Mouse (Mus musculus) thymus, adult 2 months (tissue): ENCODE data around the gene Rasgrp3.

Source experiments
- CTCF ChIP-seq: fragments of 200-500 bp; IDR thresholded peaks from 2 replicates; pipeline ENCODE4 v1.5.1; 2012; ENCODE audit warnings: mild to moderate bottlenecking, control low read depth, low read length, moderate library complexity, borderline replicate concordance; ENCODE audit not compliant: control insufficient read depth, poor library complexity, insufficient read depth; ENCODE audit errors: extremely low read depth
- POLR2A ChIP-seq: fragments of 200-500 bp; IDR thresholded peaks from 2 replicates; pipeline ENCODE4 v1.6.1; 2012; ENCODE audit warnings: mild to moderate bottlenecking, low read length, control low read depth, moderate library complexity; ENCODE audit not compliant: control insufficient read depth, poor library complexity, insufficient read depth; ENCODE audit errors: extremely low read depth

DNA sequence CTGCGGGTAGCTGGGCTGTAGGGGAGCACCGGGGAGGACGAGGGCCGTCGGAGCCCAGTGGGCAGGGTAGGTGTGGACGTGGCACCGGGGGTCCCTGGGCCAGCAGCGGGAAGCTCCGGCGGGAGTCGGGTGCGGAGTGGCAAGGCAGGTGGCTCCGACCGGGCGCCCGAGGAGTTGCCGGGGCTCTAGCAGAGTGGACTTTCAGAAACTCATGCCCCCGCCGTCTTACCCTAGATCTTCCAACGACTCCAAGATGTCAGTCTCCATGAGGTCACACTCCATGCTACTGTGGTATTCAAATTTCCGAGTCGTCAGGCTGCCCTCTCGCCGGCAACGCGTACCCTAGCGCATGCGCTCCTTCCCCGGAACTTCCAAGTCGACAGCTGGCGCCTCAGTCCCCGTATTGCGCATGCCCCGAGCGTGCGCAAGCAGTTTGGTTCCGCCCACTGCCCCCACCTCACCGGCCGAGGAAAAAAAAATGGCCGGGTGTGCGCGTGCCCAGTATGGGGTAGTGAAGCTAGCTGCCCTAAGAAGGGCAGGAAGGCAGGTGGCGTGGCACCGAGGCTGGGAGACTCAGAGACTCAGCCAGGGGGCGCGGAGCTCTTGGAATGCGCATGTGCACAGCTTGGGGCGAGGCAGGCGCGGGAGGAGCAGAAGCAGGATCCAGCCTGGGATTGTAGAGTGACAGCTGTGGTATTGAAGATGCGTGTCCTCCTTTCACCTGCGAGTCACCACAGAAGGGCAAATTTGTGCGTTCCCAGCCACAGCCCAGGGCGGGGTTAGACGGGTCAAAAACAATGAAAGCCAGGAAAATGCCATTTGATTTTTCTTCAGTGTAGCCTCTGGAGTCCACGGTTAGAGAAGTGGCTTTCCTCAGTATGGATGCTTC, 116.1 kb downstream of the Rasgrp3 start, which contains the start of gene Fam98a:
- TF ChIP-seq CTCF (peak; percentile 77), POLR2A (peak; percentile 85)
